Mouse (Mus musculus): ENCODE data around the gene Dhx57.
"Not testable (repeated sequence)": the region's sequence is repeated elsewhere in the genome, so short reads cannot be mapped to it uniquely, and the experiment has no call there.

The Dhx57 gene

DNA sequence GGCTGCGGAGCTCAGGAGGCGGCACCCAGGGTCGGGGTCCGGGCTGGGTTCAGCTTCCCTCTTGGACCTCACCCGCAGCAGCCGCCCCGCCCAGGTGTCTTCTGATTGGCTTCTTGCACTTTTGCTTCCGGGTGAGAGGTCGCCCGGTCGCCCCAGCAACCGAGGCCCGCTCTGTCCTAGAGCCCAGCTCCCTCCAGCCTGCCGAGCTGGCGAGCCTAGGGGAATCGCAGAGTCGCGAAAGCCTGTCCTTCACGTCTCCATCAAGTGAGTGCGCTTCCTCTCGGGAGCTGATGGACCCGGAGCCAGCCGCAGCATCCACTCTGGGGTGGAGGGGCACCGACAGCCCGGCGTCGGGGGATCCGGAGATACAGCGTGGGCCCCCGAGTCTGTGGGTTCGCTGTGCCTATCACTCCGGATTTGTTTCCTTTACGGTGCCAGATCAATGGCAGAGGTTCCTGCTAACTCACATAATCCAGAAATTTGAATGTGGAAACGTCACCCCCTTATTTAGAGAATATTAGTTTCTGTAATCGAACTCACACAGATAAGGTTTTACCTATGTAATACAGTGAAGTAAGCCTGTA, at the start of gene Dhx57, which contains the start of gene Morn2:
Gene Dhx57 (minus strand): TSS at position 403 of the 584 bp plus-strand sequence.
Gene Morn2 (plus strand): TSS at position 130 of the 584 bp plus-strand sequence.
- peak; percentile 98 for DNase-seq

DNA sequence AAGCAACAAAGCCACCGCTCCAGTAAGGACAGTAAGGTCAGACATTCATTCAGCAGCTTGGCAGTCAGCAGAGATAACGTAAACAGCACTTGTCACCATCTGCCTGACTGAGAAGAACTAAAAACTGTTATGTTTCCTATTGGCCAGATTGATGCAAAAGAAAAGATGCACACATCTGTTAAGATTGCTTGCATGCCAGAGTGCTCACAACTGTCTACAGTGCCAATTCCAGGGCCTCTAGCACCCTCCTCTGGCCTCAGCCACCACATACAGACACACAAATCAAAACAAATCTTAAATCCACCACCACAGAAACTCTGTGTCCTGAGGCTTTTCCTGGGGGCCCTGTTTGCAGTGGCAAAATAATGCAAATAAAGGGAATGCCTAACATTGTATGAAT, 42.1 kb upstream of the Dhx57 start:
- DNase-seq = peak; percentile 29

- no peak for DNase-seq
Measured at GRCm38 (mm10) chr17:80326431-80326830, 36.2 kb upstream of the Dhx57 start.

GRCm38 (mm10) chr17:80325456-80325855, 35.2 kb upstream of the Dhx57 start:
- no peak for DNase-seq

DNA sequence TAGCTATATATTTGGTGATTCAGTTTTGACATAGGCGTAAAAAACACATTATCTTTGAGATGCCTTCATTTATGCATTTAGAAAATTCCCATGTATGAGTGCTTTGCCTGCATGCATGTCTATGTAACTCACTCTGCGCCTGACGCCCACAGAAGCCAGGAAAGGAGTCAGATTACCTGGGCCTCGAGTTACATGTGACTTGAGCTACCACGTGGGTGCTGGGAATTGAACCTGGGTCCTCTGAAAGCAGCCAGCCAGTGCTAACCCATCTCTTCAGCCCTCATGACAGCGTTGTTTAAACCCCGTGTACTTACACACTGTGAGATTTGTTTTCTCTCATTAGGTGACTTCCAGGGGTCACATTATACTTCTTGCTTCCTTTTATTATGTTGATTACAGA, 34.2 kb upstream of the Dhx57 start:
- no peak for DNase-seq

DNA sequence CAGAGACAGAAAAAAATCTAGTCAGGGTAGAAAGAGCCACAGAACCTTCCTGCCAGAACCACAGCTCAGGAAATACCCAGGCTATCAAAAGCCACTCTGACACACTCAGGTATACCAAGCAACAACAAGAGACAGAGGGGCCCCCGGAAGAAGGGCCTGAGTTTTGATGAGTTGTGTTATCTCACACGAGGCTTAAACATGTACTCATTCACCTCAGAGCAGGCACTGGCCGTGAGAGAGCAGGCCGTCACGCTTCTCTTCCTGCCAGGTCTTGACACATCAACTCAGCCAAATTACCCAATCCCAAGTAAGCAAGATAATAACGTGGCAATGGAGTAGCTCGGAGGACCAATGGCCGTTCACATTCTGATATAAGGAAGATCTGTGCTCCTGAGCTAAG, 33.4 kb upstream of the Dhx57 start:
- DNase-seq = no peak

DNA sequence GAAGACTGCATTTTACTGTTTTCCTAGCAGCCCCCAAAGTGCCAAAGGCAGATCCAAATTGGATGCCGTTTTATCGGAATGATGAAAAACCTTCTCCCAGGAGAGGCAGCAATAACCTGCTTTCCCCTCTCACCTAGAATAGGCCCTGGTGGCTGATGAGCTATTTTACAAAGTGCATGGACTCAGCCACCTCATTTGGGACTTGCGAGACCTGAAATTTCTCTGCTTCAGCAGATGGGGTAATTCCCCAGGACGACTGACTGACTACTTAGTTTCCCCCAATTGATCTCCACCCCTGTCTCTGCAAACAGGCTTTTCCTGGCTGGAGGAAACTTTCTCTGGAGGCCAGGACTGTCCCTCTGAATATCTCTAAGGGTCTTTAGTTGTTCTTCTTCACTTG, 32.7 kb upstream of the Dhx57 start:
- DNase-seq = no peak

GRCm38 (mm10) chr17:80322228-80322627, 32.0 kb upstream of the Dhx57 start:
- no peak for DNase-seq

DNA sequence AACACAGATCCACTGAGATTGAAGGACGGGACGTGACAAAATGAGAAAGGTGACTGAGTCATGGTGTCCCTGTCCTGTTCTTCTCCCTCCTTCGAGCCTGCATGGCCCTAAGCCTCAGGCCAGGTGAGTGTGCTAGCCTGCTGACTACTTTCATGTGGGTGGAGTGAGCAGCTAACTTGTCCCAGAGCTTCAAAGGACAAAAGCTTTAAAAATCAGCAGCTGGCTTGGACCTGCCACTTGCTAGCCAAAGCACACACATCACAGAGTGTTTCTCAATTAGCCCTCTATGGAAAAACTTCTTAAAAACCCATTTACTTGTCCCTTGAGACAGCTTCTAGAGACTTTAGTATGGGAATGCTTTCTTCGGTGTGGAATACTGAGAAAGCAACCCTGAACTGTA, 22.1 kb upstream of the Dhx57 start:
- DNase-seq = no peak

DNA sequence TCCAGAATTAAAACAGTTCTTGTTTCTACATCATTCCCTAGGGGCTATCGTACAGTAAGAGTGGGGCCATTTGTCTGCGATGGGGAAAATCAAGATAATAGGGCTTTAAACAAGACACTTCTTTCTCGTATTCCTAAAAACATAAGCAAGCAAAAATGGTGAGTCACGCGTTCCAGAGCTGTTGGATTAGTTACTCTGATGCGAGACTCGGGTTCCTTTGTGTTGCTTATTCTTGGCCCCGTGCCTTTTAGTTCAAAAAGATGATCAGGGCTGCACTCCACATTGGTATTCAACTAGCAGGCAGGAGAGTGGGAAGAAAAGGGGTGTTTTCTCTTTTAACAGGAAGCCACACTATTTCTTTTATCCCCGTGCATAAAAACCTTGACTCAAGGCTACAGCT, 21.5 kb upstream of the Dhx57 start:
- no peak for DNase-seq

- no peak for DNase-seq
Measured at GRCm38 (mm10) chr17:80307251-80307650, 17.0 kb upstream of the Dhx57 start, which contains the start of gene Arhgef33. TSS of gene Arhgef33 (plus strand) at chr17:80307407.

DNA sequence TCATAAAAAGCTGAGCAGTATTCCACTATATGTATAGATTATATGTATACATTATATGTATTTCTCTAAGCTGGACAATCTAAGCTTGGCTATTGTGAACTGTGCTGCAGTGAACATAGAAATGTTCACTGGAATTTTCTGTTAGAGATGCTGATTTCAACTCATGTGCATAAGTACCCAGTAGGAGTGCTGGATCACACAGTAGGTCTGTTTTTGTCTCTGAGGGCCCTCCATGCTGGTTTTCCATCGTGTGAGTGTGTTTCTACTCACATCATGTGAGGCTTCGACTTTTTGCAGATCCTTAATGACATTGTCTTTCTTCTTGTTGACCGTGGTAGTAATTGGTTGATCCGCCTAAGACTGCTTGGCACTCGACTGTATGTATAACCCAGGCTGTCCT, 8.6 kb upstream of the Dhx57 start:
- no peak for DNase-seq

- DNase-seq = no peak
Measured at GRCm38 (mm10) chr17:80295258-80295657, 5.0 kb upstream of the Dhx57 start.

- DNase-seq = peak; percentile 69
Measured at GRCm38 (mm10) chr17:80291148-80291547, 872 bp upstream of the Dhx57 start.

- DNase-seq = no peak
Measured at GRCm38 (mm10) chr17:80289280-80290073, 799 bp downstream of the Dhx57 start.

GRCm38 (mm10) chr17:80288012-80288411, 2.3 kb downstream of the Dhx57 start:
- no peak for DNase-seq

GRCm38 (mm10) chr17:80284446-80284845, 5.8 kb downstream of the Dhx57 start:
- no peak for DNase-seq

GRCm38 (mm10) chr17:80279340-80280070, 10.8 kb downstream of the Dhx57 start:
- no peak for DNase-seq

- no peak for DNase-seq
Measured at GRCm38 (mm10) chr17:80278255-80278654, 12.0 kb downstream of the Dhx57 start.

GRCm38 (mm10) chr17:80270622-80271021, 19.7 kb downstream of the Dhx57 start:
- not testable (repeated sequence) for DNase-seq

DNA sequence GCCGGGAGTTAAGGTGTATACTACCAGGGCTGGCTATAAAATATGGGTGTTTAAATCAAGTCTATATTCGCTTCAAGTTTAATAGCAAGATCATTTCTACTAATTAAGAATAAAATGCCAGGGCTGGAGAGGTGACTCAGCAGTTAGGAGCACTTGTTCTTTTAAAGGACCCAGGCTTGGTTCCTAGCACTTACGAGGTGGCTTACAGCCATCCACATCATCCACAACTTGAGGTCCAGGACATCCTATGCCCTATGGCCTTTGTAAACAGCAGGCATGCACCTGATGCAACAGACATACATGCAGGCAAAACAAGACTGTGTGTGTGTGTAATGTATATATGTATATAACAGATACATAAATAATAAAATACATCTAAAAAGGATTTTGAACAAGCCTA, 22.1 kb downstream of the Dhx57 start:
- no peak for DNase-seq

DNA sequence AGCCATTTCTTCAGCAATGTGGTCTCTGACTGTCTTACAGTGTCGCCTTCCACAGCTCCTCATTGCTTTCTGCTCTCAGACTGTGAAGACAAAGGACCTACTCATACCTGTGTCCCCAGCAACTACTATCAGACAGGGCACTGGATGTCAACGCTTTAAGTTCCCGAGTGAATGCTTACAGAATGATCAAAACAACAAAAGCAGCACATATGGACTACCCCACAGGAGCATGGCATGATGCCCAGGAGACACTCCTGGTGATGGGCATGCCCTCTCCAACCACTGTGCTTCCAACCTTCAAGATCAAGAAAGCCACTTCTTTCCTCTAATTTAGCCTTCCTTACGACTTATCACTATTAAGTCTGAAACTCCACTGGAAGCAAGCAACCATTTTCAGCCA, 23.2 kb downstream of the Dhx57 start:
- DNase-seq = no peak

DNA sequence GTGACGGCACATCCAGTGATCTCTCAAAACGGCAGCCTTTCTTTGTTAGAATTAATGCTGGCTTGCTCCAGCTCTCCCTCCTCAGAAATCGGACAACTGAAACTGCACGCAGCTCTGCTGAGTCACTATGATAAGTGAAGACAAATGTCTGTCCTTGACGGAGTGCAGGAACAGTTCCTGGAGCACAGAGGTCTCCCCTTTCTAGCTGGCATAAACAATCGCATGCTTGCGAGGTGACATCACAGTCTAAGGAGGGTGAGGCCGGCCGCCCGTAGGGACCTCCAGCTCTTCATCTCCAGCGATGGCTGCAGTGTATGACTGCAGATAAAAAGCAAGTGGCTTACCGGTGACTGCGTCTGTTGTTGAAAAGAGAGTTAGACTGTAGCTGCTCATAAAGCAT, 35.1 kb downstream of the Dhx57 start:
- peak; percentile 84 for DNase-seq

DNA sequence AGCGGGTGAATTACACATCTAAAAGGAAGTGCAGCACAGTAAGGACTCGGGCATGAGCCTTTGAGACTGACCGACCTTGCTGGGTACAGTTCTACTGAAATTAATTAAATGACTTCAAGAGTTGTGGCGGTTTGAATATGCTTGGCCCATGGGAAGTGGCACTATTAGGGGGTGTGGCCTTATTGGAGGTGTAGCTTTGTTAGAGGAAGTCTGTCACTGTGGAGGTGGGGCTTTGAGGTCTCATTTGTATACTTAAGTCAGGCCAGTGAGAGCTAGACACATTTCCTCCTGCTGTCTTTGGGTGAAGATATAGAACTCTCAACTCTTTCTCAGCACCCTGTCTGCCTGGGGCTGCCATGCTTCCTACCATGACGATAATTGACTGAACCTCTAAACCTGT, 35.9 kb downstream of the Dhx57 start:
- no peak for DNase-seq

Measured in lung, postnatal 10 days (tissue).